Mouse (Mus musculus) lung, embryonic 15.5 days (tissue): ENCODE measurements around the gene Tulp1. TPM values are rescaled to one million over a fixed set of nuclear protein-coding genes. Genes with fewer than 3 reads are reported as not detected.
A peak's percentile ranks its signal among the peaks of the same experiment; 100 is the strongest.

Experiments used
- ATAC-seq: fragments of 200-750 bp; cut with Nextera tagmentation; 2 replicates; pipeline ENCODE4 v1.8.0; 2017; ENCODE audit warnings: moderate number of reproducible peaks, borderline replicate concordance; ENCODE audit not compliant: low FRiP score, low TSS enrichment; ENCODE audit errors: extremely low read depth
- H3K27ac ChIP-seq: fragments of 300-500 bp; sonication (generic); 2 replicates; pipeline ENCODE4 v1.5.1; 2015; ENCODE audit warnings: moderate library complexity, mild to moderate bottlenecking, inconsistent platforms
- H3K27me3 ChIP-seq: fragments of 300-500 bp; sonication (generic); 2 replicates; pipeline ENCODE4 v1.6.1; 2015; ENCODE audit warnings: inconsistent platforms
- H3K36me3 ChIP-seq: fragments of 300-500 bp; sonication (generic); 2 replicates; pipeline ENCODE4 v1.6.1; 2015; ENCODE audit warnings: inconsistent platforms
- H3K4me1 ChIP-seq: fragments of 300-500 bp; sonication (generic); 2 replicates; pipeline ENCODE4 v1.6.1; 2015; ENCODE audit warnings: inconsistent platforms
- H3K4me2 ChIP-seq: fragments of 300-500 bp; sonication (generic); 2 replicates; pipeline ENCODE4 v1.6.1; 2015; ENCODE audit warnings: inconsistent platforms, mild to moderate bottlenecking, moderate library complexity
- H3K4me3 ChIP-seq: fragments of 300-500 bp; sonication (generic); 2 replicates; pipeline ENCODE4 v1.5.1; 2015; ENCODE audit warnings: mild to moderate bottlenecking, inconsistent platforms
- H3K9ac ChIP-seq: fragments of 300-500 bp; sonication (generic); 2 replicates; pipeline ENCODE4 v1.6.1; 2015; ENCODE audit warnings: inconsistent platforms
- H3K9me3 ChIP-seq: fragments of 300-500 bp; sonication (generic); 2 replicates; pipeline ENCODE4 v1.6.1; 2016; ENCODE audit warnings: inconsistent platforms
- WGBS: fragments of 180-500 bp; shearing (Covaris S2); methylation state at CpG from one replicate; pipeline ENCODE4 v1.1.7; 2015; 5-methylcytosine and 5-hydroxymethylcytosine counted together
- polyA plus RNA-seq: library from polyadenylated mRNA; unstranded; fragments of >200 nt; fragmentation: Nextera tagmentation; extraction: Ambion mirVana; gene quantifications from 2 replicates; pipeline ENCODE4 v1.2.1, GENCODE M21; 2015

Gene Tulp1
- polyA plus RNA-seq, 1 experiment from 2014 or later: 6.0 TPM

DNA sequence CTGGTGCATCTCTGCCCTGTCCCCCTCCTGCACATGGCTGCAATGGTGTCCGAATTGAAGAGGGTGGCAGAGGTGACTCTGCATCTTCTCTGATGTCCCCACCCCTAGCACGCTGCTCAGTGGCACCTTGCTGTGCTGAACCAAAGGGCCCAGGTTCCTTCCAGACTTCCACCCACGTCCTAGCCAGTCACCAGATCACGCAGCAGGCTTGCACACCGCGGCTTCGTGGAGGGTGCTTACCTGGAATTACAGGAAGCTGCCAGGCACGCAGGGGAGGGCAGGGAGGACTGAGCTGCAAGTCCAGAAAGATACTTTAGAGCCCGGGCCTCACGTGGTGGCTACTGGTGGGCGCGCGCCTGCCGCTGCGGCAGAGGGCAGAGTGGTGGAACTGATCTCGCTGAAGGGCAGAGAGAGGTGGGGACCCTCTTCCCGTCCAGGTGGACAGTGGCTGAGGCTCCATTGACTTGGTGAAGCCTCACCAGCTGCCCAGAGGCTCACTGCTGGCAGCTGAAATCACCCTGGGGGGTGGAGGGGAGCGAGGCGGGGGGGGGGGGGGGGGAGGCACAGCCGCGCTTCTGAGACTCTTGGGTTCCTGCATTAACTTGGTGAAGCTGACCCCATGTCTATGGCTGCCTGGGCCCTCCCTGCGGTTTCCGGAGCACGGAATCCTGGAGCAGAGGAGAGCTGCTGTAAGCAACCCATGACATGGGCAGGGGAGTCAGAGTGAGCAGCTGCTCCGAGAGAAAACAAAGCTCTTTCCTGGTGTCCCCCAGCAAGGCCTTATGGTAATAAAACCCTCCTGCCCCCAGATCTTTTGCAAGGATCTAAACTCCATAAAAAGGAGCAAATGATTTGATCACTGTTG, 26.8 kb upstream of the Tulp1 start:
- Histone ChIP-seq H3K36me3 (no peaks in the 10 kb centered on the region), H3K4me1 (0 out of 2 replicates have a peak, but pooled peaks cover 11% of the 10 kb centered on the region), H3K27ac (no peak overlapping the region), H3K9ac (no peak overlapping the region), H3K4me2 (peak overlapping the region; percentile 36), H3K27me3 (peaks cover 18% of the 10 kb centered on the region), H3K9me3 (no peaks in the 10 kb centered on the region), H3K4me3 (no peak overlapping the region)
- 6% methylated on average over 23 of the region's 25 CpGs for WGBS
- ATAC-seq: no peak

DNA sequence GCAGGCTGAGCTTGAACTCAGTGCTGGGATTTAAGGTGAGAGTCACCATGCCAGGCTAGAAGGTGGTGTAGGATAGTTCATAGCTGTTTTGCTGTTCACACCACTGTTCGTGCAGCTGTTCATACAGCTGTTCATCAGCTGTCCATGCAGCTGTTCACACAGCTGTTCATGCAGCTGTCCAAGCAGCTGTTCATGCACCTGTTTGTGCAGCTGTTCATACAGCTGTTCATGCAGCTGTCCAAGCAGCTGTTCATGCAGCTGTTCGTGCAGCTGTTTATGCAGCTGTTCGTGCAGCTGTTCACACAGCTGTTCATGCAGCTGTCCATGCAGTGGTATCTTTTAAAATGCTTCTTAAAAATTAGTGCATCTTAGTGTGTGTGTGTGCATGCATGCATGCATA, 23.5 kb upstream of the Tulp1 start:
- Histone ChIP-seq H3K4me1 (0 out of 2 replicates have a peak, but pooled peaks cover 11% of the 10 kb centered on the region), H3K27me3 (peaks cover 24% of the 10 kb centered on the region), H3K4me3 (no peak overlapping the region), H3K27ac (no peak overlapping the region), H3K36me3 (no peaks in the 10 kb centered on the region), H3K9ac (no peak overlapping the region), H3K9me3 (no peaks in the 10 kb centered on the region), H3K4me2 (no peak overlapping the region)
- 77% methylated on average over 3 of the region's 3 CpGs for WGBS
- ATAC-seq: no peak

DNA sequence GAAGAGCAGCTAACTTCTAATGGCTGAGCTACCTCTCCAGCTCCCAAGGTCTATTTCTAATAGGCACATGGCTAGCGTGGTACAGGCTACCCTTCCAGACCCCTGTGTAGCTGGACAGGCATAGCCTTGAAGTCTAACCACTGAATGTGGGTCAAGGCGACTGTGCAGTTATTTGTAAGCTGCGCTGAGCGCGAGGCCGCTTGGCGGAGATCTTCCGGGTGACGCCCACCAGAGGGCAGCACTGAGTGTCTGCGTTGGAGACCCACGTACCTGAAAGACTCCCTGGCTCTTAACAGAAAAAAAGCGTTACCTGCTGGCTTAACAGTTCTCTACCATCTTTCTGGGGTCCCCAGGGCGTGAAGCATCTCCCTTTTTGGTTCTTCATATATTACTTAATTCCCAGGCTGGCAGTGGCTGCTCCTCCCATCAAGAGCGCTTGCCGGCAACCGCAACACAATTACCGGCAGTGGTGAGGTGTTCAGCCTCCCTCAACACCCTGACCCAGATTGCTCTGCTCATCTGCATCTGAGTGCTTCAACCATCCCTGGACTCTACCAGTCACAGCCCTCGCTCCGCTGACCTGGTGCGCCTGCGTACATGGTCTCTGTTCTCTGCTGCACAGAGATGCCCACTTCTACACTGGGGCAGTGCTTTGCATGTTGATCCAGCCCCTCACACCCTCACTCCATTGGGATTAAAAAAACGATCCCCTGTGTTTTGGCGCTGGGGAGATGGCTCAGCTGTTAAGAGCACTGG, 21.3 kb upstream of the Tulp1 start:
- Histone ChIP-seq H3K27ac (no peak overlapping the region), H3K27me3 (peaks cover 24% of the 10 kb centered on the region), H3K4me3 (no peak overlapping the region), H3K9ac (no peak overlapping the region), H3K9me3 (no peaks in the 10 kb centered on the region), H3K36me3 (no peaks in the 10 kb centered on the region), H3K4me1 (0 out of 2 replicates have a peak, but pooled peaks cover 3% of the 10 kb centered on the region), H3K4me2 (peak overlapping the region; percentile 41; the same call in 1 of the 2 replicates)
- WGBS: 7% methylated on average over 23 of the region's 23 CpGs
- ATAC-seq: no peak

DNA sequence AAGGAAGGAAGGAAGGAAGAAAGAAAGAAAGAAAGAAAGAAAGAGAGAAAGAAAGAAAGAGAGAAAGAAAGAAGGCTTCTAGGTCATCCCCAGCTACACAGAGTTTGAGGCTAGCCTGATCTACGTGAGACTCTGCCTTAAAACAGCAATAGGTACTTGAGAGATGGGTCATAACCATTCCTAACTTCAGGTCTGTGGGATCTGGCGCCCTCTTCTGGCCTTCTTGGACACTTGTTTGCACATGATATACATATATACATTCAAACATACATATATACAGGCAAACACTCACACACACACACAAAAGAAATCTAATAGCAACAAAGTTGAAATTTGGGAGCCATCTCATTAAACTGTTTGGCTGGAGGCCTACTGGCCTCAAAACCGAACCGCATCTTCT, 19.3 kb upstream of the Tulp1 start:
- no peak for ATAC-seq
- H3K27me3 ChIP-seq: peaks cover 23% of the 10 kb centered on the region
- H3K9ac ChIP-seq: no peak overlapping the region
- WGBS: 65% methylated on average over 4 of the region's 4 CpGs
- no peak overlapping the region for H3K4me3 ChIP-seq
- no peaks in the 10 kb centered on the region for H3K9me3 ChIP-seq
- H3K36me3 ChIP-seq: no peaks in the 10 kb centered on the region
- no peak overlapping the region for H3K27ac ChIP-seq
- H3K4me1 ChIP-seq: 0 out of 2 replicates have a peak, but pooled peaks cover 3% of the 10 kb centered on the region
- H3K4me2 ChIP-seq: no peak overlapping the region

DNA sequence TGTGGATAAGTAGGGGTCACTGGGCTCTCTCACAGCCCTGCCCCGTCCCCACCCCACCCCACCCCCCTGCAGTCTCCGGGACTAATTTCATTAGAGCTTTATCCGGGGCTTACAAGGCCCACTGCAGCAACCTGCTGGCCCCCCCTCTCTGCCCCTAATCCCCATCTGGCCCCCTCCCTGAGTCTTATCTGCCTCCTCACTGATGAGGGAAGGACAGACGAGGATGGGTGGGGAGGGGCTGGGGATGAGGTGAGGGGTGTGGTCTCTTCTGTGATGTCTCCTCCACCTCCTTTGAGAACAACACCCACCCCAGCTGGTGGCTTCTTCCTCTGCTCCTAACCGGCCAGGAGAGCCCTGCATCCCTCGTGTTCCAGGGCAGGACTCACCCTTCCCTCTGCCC, 15.2 kb upstream of the Tulp1 start:
- WGBS: 10% methylated on average over 6 of the region's 6 CpGs
- H3K4me1 ChIP-seq: 0 out of 2 replicates have a peak, but pooled peaks cover 6% of the 10 kb centered on the region
- H3K9ac ChIP-seq: no peak overlapping the region
- no peak overlapping the region for H3K4me2 ChIP-seq
- H3K36me3 ChIP-seq: no peaks in the 10 kb centered on the region
- peaks cover 7% of the 10 kb centered on the region for H3K27me3 ChIP-seq
- no peak for ATAC-seq
- no peak overlapping the region for H3K4me3 ChIP-seq
- H3K27ac ChIP-seq: no peak overlapping the region
- H3K9me3 ChIP-seq: no peaks in the 10 kb centered on the region

DNA sequence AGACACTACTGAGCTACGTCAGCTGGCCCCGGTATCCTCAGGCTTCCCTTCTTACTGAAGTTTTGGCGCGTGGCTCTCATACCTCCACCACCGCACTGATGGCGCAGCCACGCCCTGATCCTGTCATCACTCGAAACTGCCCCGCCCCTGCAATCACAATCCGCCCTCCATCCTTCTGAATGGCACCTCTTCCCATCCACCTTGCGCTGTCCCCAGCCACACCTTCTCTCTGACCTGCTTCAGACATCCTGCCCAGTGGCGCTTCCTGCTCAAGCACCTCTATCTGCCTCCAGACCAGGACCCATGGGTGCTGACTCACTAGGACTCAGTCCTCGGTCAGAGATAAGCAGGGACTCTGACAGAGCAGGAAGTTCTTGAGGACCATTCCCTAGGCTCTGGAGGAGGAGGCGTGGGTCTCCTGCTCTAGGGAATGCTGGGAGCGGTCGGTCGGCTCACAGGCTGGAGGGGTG, 10.6 kb upstream of the Tulp1 start:
- no peak overlapping the region for H3K27ac ChIP-seq
- H3K4me3 ChIP-seq: no peak overlapping the region
- no peak overlapping the region for H3K9ac ChIP-seq
- H3K4me1 ChIP-seq: 0 out of 2 replicates have a peak, but pooled peaks cover 10% of the 10 kb centered on the region
- peak; percentile 36; the same call in 1 of the 2 replicates for ATAC-seq
- H3K27me3 ChIP-seq: peaks cover 23% of the 10 kb centered on the region
- H3K9me3 ChIP-seq: no peaks in the 10 kb centered on the region
- H3K36me3 ChIP-seq: no peaks in the 10 kb centered on the region
- H3K4me2 ChIP-seq: peak overlapping the region; percentile 16; the same call in 1 of the 2 replicates
- WGBS: 6% methylated on average over 17 of the region's 17 CpGs

DNA sequence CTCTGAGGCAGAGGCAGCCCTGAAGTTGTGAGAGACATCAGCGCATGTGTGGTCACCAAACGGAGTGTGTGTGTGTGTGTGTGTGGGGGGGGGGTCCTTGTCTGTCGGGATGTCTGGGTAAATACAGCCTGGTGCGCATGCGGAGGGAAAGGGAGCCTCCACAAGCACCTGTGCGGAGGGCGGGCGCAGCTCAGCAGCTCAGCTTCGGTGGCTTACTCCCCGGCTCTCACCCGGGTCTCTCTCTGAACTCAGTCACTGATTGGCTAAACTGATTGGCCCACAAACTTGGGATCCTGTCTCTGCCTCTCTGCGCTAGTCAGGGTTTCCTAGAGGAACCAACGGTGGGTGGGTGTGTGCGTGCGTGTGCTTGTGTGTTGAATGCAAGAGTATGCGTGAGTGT, 9.5 kb upstream of the Tulp1 start:
- 13% methylated on average over 16 of the region's 16 CpGs for WGBS
- H3K36me3 ChIP-seq: no peaks in the 10 kb centered on the region
- H3K9me3 ChIP-seq: no peaks in the 10 kb centered on the region
- H3K27me3 ChIP-seq: peaks cover 23% of the 10 kb centered on the region
- H3K9ac ChIP-seq: no peak overlapping the region
- H3K4me2 ChIP-seq: no peak overlapping the region
- ATAC-seq: no peak
- no peak overlapping the region for H3K27ac ChIP-seq
- H3K4me1 ChIP-seq: 0 out of 2 replicates have a peak, but pooled peaks cover 10% of the 10 kb centered on the region
- no peak overlapping the region for H3K4me3 ChIP-seq

DNA sequence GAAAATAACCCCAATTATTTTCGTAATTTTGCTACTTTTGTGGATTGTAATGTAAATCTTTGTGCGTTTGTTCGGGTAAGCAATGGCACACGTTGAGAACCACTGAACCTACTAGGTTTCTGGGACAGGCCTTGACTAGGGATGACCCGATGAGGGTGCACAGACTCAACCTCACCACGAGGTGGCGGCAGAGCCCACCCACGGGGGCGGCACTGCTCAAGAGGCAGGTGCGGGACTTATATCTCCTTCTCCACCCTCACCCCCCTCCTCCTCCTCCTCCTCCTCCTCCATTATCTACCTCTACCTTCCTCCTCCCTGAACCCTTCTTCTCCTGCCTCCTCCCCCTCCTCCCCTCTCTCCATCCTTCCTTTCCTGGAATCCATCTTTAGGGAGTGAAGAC, 8.8 kb upstream of the Tulp1 start:
- Histone ChIP-seq H3K27me3 (peaks cover 23% of the 10 kb centered on the region), H3K27ac (no peak overlapping the region), H3K9ac (no peak overlapping the region), H3K4me3 (no peak overlapping the region), H3K4me1 (peaks cover 15% of the 10 kb centered on the region; the same call in 1 of the 2 replicates), H3K4me2 (no peak overlapping the region), H3K9me3 (no peaks in the 10 kb centered on the region), H3K36me3 (no peaks in the 10 kb centered on the region)
- 18% methylated on average over 10 of the region's 10 CpGs for WGBS
- no peak for ATAC-seq

DNA sequence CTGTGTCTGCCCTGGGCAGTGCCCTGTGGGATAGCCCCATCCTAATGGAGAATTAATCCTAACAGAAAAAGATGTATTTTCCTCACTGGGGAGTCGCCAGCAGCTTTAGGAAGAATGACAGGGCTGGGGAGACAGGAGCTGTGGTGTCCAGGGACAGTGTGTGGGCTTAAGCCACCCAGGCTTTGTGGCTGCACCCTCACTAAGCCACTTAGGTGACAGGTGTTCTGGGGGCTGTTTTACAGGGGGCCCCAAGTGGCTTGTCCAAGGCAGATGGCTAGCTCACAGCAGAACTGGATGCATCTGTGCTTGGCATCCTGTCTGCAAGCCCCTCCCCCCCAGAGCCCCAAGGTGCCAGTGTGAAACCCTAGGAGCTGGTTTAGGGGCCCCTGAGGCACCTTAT, 6.9 kb upstream of the Tulp1 start:
- Histone ChIP-seq H3K36me3 (no peaks in the 10 kb centered on the region), H3K4me1 (peaks cover 18% of the 10 kb centered on the region; the same call in 1 of the 2 replicates), H3K4me3 (no peak overlapping the region), H3K27me3 (peaks cover 23% of the 10 kb centered on the region), H3K9me3 (no peaks in the 10 kb centered on the region), H3K4me2 (no peak overlapping the region), H3K27ac (no peak overlapping the region), H3K9ac (no peak overlapping the region)
- no peak for ATAC-seq
- 75% methylated on average over 1 of the region's 1 CpGs for WGBS

DNA sequence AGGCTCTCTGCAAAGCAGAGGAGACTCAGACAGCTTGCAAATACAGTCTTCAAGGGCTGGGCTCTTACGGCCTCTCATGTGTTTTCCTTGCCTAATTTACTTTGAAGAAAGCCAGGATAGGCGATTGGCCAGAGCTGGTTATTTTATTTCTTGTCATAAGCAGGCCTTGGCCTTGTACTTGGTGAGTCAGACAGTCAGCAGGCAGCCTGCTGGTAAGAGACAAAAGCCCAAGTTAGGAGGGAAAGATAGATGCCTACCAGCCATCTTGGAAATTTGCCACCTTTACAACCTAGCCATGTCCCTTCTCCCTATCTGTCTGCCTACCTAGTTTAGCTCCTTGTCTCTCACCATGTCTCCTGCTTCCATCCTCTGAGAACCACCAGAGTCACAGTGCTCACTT, 6.3 kb upstream of the Tulp1 start:
- 52% methylated on average over 2 of the region's 2 CpGs for WGBS
- H3K4me1 ChIP-seq: peaks cover 18% of the 10 kb centered on the region; the same call in 1 of the 2 replicates
- H3K9ac ChIP-seq: no peak overlapping the region
- no peak for ATAC-seq
- no peaks in the 10 kb centered on the region for H3K36me3 ChIP-seq
- no peak overlapping the region for H3K4me3 ChIP-seq
- H3K4me2 ChIP-seq: no peak overlapping the region
- no peak overlapping the region for H3K27ac ChIP-seq
- peaks cover 23% of the 10 kb centered on the region for H3K27me3 ChIP-seq
- no peaks in the 10 kb centered on the region for H3K9me3 ChIP-seq

DNA sequence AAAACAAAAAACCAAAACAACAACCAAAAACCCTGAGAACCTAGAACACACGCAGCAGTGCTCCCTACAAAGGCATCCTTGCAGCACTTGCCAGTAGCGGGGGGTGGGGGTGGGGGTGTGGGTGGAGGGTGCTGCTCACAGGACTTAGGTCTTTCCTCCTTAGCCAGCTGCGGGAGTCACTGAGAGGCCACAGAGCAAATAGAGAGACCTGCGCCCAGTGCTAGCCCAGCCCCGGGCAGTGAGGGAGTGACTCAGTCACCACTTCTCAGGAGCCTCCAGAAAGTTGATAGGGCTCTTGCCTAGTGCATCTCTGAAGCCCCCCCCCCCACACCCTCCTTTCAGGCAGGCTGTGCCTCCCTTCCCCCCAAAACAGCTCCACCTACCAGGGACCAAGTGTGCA, 4.0 kb upstream of the Tulp1 start:
- H3K9ac ChIP-seq: no peak overlapping the region
- H3K4me3 ChIP-seq: no peak overlapping the region
- H3K27ac ChIP-seq: no peak overlapping the region; the same call in 1 of the 2 replicates
- 38% methylated on average over 5 of the region's 5 CpGs for WGBS
- H3K4me1 ChIP-seq: peaks cover 16% of the 10 kb centered on the region
- peaks cover 23% of the 10 kb centered on the region for H3K27me3 ChIP-seq
- H3K4me2 ChIP-seq: no peak overlapping the region
- peak; percentile 60 for ATAC-seq
- no peaks in the 10 kb centered on the region for H3K36me3 ChIP-seq
- no peaks in the 10 kb centered on the region for H3K9me3 ChIP-seq

DNA sequence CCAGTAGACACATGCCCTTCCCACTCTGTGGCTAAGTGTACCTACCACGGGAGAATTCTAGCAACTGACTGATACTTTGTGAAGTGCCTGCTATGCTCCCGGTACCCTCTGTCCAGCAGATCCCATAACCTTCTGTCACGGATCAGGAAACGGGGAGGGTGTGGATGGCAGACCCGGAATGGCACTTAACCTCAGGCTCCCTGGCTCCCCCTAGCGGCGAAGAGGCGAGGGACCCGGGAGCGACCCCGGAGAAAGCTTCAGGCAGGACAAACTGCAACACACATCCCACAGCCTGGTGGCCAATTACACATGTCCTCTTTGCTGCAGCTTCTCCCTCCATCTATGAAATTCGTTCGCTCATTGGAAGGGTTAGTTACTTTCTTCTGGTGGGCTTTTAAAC, 3.4 kb upstream of the Tulp1 start:
- H3K27me3 ChIP-seq: peaks cover 25% of the 10 kb centered on the region
- no peak overlapping the region for H3K27ac ChIP-seq
- WGBS: 7% methylated on average over 13 of the region's 13 CpGs
- H3K4me3 ChIP-seq: no peak overlapping the region
- no peaks in the 10 kb centered on the region for H3K36me3 ChIP-seq
- H3K4me2 ChIP-seq: no peak overlapping the region
- H3K9me3 ChIP-seq: no peaks in the 10 kb centered on the region
- no peak overlapping the region for H3K9ac ChIP-seq
- peaks cover 22% of the 10 kb centered on the region for H3K4me1 ChIP-seq
- peak; percentile 33; the same call in 1 of the 2 replicates for ATAC-seq
